ENCODE assay signal across 43 mouse cellular contexts in genomic region chr2:69226876-69227275, GRCm38 (mm10). TPM values are rescaled to one million over a fixed set of nuclear protein-coding genes. Genes with fewer than 3 reads are reported as not detected.
"Had no signal": no experiment of that assay in that cellular context is flagged by ENCODE, and none has a peak within 500 bp of the region (broad histone marks: within the 10 kb centered on the region; RNA-seq: fewer than 3 reads in every experiment).

No protein-coding gene starts in this region.

- H3K9ac ChIP-seq: limb, embryonic 12.5 days; limb, embryonic 13.5 days; limb, embryonic 15.5 days; liver, embryonic 13.5 days; liver, embryonic 14.5 days; liver, embryonic 15.5 days; lung, embryonic 14.5 days; lung, embryonic 15.5 days; midbrain, embryonic 12.5 days; midbrain, embryonic 13.5 days; midbrain, embryonic 15.5 days had no signal

- H3K4me3 ChIP-seq: left cerebral cortex, adult 2 months; limb, embryonic 10.5 days; limb, embryonic 12.5 days; limb, embryonic 13.5 days; limb, embryonic 15.5 days; liver, embryonic 13.5 days; liver, embryonic 15.5 days; lung, embryonic 15.5 days; megakaryocyte, embryonic 14.5 days; midbrain, embryonic 10.5 days; midbrain, embryonic 12.5 days; midbrain, embryonic 13.5 days; midbrain, embryonic 15.5 days; myocyte had no signal

- ATAC-seq: lung, postnatal 0 days; midbrain, embryonic 13.5 days; midbrain, embryonic 15.5 days; midbrain, embryonic 16.5 days had no signal

- H3K9me3 ChIP-seq: limb, embryonic 10.5 days; limb, embryonic 12.5 days; limb, embryonic 13.5 days; limb, embryonic 15.5 days; liver, embryonic 13.5 days; liver, embryonic 15.5 days; lung, embryonic 15.5 days; megakaryocyte, embryonic 14.5 days; midbrain, embryonic 10.5 days; midbrain, embryonic 12.5 days; midbrain, embryonic 13.5 days; midbrain, embryonic 15.5 days had no signal

- H3K27me3 ChIP-seq: limb, embryonic 12.5 days; limb, embryonic 13.5 days; limb, embryonic 15.5 days; liver, embryonic 13.5 days; liver, embryonic 15.5 days; lung, embryonic 15.5 days; midbrain, embryonic 12.5 days; midbrain, embryonic 13.5 days; midbrain, embryonic 15.5 days had no signal

- H3K27ac ChIP-seq: left cerebral cortex, adult 2 months; limb, embryonic 10.5 days; limb, embryonic 12.5 days; limb, embryonic 13.5 days; limb, embryonic 15.5 days; liver, embryonic 13.5 days; liver, embryonic 14.5 days; liver, embryonic 15.5 days; lung, embryonic 15.5 days; macrophage; midbrain, embryonic 10.5 days; midbrain, embryonic 12.5 days; midbrain, embryonic 13.5 days; midbrain, embryonic 15.5 days had no signal

- H3K36me3 ChIP-seq: limb, embryonic 10.5 days; limb, embryonic 12.5 days; limb, embryonic 13.5 days; limb, embryonic 15.5 days; liver, embryonic 13.5 days; liver, embryonic 15.5 days; lung, embryonic 15.5 days; midbrain, embryonic 10.5 days; midbrain, embryonic 12.5 days; midbrain, embryonic 13.5 days; midbrain, embryonic 15.5 days had no signal

- H3K4me1 ChIP-seq: limb, embryonic 10.5 days; limb, embryonic 12.5 days; limb, embryonic 13.5 days; limb, embryonic 15.5 days; liver, embryonic 13.5 days; liver, embryonic 15.5 days; lung, embryonic 15.5 days; megakaryocyte, embryonic 14.5 days; midbrain, embryonic 12.5 days; midbrain, embryonic 13.5 days had no signal

- H3K4me2 ChIP-seq: limb, embryonic 12.5 days; limb, embryonic 13.5 days; limb, embryonic 15.5 days; liver, embryonic 11.5 days; liver, embryonic 13.5 days; liver, embryonic 15.5 days; lung, embryonic 14.5 days; lung, embryonic 15.5 days; midbrain, embryonic 11.5 days; midbrain, embryonic 12.5 days; midbrain, embryonic 13.5 days; midbrain, embryonic 15.5 days had no signal

- DNase-seq: left cerebral cortex, postnatal 4 days; liver, embryonic 13.5 days; lung, adult 18-20 months; lung, adult 2 months; lung, embryonic 14.5 days; lung, postnatal 10 days; lung, postnatal 14 days; lung, postnatal 36 days; lung, postnatal 4 days; midbrain, embryonic 14.5 days had no signal

RNA-seq across cellular contexts. Expression of gene G6pc2, which starts 16.0 kb away (rescaled TPM):
- total RNA-seq: left cerebral cortex, adult 18-20 months; left cerebral cortex, adult 2 months; left cerebral cortex, adult 8-10 months; left cerebral cortex, postnatal 10 days; left cerebral cortex, postnatal 14 days; left cerebral cortex, postnatal 25 days; left cerebral cortex, postnatal 36 days; left cerebral cortex, postnatal 4 days; megakaryocyte progenitor cell, adult 5-6 weeks; megakaryocyte, adult 5-6 weeks; megakaryocyte-erythroid progenitor cell, adult 5-6 weeks; midbrain, postnatal 0 days; monocyte, adult 5-6 weeks had no signal
- polyA plus RNA-seq: limb, embryonic 12.5 days; limb, embryonic 13.5 days; limb, embryonic 15.5 days; liver, embryonic 11.5 days; liver, embryonic 13.5 days; liver, embryonic 14.5 days; liver, embryonic 15.5 days; liver, embryonic 16.5 days; lung, adult 2 months; lung, embryonic 14.5 days; lung, embryonic 15.5 days; lung, embryonic 16.5 days; lung, postnatal 0 days; macrophage; midbrain, embryonic 10.5 days; midbrain, embryonic 11.5 days; midbrain, embryonic 13.5 days; midbrain, embryonic 15.5 days; midbrain, embryonic 16.5 days; myocyte; neural tube, embryonic 11.5 days had no signal
